Mouse (Mus musculus) embryo, embryonic 10 days (tissue): ENCODE results near the gene Rnf215.

Experiments used
- DNase-seq: peaks from one replicate; pipeline ENCODE4 v3.0.0-alpha.2; 2015; ENCODE audit warnings: low spot score

Rnf215 gene

GRCm38 (mm10) chr11:4190677-4191076 is 55.7 kb downstream of the Rnf215 start:
- DNase-seq = no peak
